ENCODE assay signal across 11 mouse cellular contexts in the genomic region with DNA sequence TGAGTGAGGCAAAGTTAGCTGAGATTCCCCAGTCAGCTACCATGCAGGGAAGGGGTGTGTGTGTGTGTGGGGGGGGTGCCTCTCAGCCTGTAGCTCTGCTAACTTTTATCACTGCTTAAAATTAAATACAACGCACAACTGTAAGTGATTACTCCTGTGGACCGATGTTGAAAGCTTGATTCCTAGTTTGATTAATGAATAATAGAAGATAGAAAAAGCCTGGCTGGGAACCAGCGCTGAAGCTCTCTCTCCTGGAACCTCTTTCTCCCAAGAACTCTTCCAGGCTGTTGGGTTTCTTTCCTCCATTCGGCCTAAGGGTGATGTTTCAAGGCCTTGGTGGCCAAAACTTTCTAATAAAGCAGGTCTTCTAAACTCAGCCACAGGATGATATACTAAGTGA. TPM values are rescaled to one million over a fixed set of nuclear protein-coding genes. Genes with fewer than 3 reads are reported as not detected.
DNase-seq lines count a peak whose midpoint lies in the region; ATAC-seq lines count a peak whose summit lies in the region.
"Had no signal": no experiment of that assay in that cellular context is flagged by ENCODE, and none has a peak within 500 bp of the region (broad histone marks: within the 10 kb centered on the region; RNA-seq: fewer than 3 reads in every experiment).

No protein-coding gene starts in this region.

- no peaks in the 10 kb centered on the region for H3K36me3 ChIP-seq in hindbrain, embryonic 13.5 days
- H3K36me3 ChIP-seq in hindbrain, embryonic 10.5 days: no peaks in the 10 kb centered on the region
- no peaks in the 10 kb centered on the region for H3K36me3 ChIP-seq in hindbrain, embryonic 15.5 days
- no peaks in the 10 kb centered on the region for H3K36me3 ChIP-seq in kidney, embryonic 14.5 days (ENCODE audit: control insufficient read depth, insufficient read depth, low read length)
- no peaks in the 10 kb centered on the region for H3K36me3 ChIP-seq in midbrain, embryonic 16.5 days (ENCODE audit: control insufficient read depth, insufficient read depth, low read length)

- H3K4me1 ChIP-seq in hindbrain, embryonic 13.5 days (replicated peaks): peaks cover 59% of the 10 kb centered on the region
- peaks cover 42% of the 10 kb centered on the region for H3K4me1 ChIP-seq in hindbrain, embryonic 10.5 days (replicated peaks)
- peaks cover 46% of the 10 kb centered on the region for H3K4me1 ChIP-seq in hindbrain, embryonic 15.5 days (replicated peaks)
- H3K4me1 ChIP-seq in kidney, embryonic 14.5 days (ENCODE audit: control insufficient read depth, insufficient read depth, low read length): peaks cover 38% of the 10 kb centered on the region
- H3K4me1 ChIP-seq in midbrain, embryonic 16.5 days (ENCODE audit: control insufficient read depth, insufficient read depth, low read length): peaks cover 30% of the 10 kb centered on the region

- 54% methylated on average over 4 of the region's 4 CpGs for WGBS in hindbrain, embryonic 13.5 days
- WGBS in hindbrain, embryonic 10.5 days: 83% methylated on average over 4 of the region's 4 CpGs
- WGBS in hindbrain, embryonic 15.5 days: 44% methylated on average over 4 of the region's 4 CpGs
- WGBS in kidney, embryonic 14.5 days: 19% methylated on average over 4 of the region's 4 CpGs
- 75% methylated on average over 4 of the region's 4 CpGs for WGBS in midbrain, embryonic 16.5 days

- peak overlapping the region; percentile 92 for H3K9ac ChIP-seq in hindbrain, embryonic 13.5 days
- 0 out of 2 replicates have a peak overlapping the region, but pooled peaks have one; percentile 0 for H3K9ac ChIP-seq in hindbrain, embryonic 15.5 days
- H3K9ac ChIP-seq in kidney, embryonic 14.5 days (ENCODE audit: low read depth, low read length): peak overlapping the region; percentile 48; the same call in 1 of the 2 replicates
- peak overlapping the region; percentile 5; the same call in 1 of the 2 replicates for H3K9ac ChIP-seq in midbrain, embryonic 16.5 days (ENCODE audit: low read depth, low read length)

- no peak for ATAC-seq in hindbrain, embryonic 13.5 days (ENCODE audit: low FRiP score)
- no peak for ATAC-seq in hindbrain, embryonic 15.5 days (ENCODE audit: low FRiP score, low read depth)
- ATAC-seq in kidney, embryonic 14.5 days (ENCODE audit: low FRiP score, low TSS enrichment): no peak
- ATAC-seq in midbrain, embryonic 16.5 days: no peak
- ATAC-seq in erythroid progenitor cell, adult 5-6 weeks (replicated peaks; ENCODE audit: low FRiP score, poor library complexity, severe bottlenecking): no peak
- ATAC-seq in megakaryocyte-erythroid progenitor cell, adult 5-6 weeks (replicated peaks; ENCODE audit: low FRiP score, low TSS enrichment, poor library complexity, severe bottlenecking): no peak

- H3K4me2 ChIP-seq in hindbrain, embryonic 13.5 days: peak overlapping the region; percentile 89
- peak overlapping the region; percentile 93 for H3K4me2 ChIP-seq in hindbrain, embryonic 15.5 days
- H3K4me2 ChIP-seq in kidney, embryonic 14.5 days (replicated peaks; ENCODE audit: low read depth, low read length): peak overlapping the region; percentile 82
- peak overlapping the region; percentile 85 for H3K4me2 ChIP-seq in midbrain, embryonic 16.5 days (ENCODE audit: low read length)

- DNase-seq in hindbrain, embryonic 10.5 days (ENCODE audit: low spot score): no peak

- peak overlapping the region; percentile 79 for H3K4me3 ChIP-seq in hindbrain, embryonic 13.5 days
- no peak overlapping the region for H3K4me3 ChIP-seq in hindbrain, embryonic 10.5 days
- H3K4me3 ChIP-seq in hindbrain, embryonic 15.5 days: peak overlapping the region; percentile 77
- peak overlapping the region; percentile 84 for H3K4me3 ChIP-seq in kidney, embryonic 14.5 days (ENCODE audit: low read length)
- peak overlapping the region; percentile 67 for H3K4me3 ChIP-seq in midbrain, embryonic 16.5 days (ENCODE audit: low read depth, low read length)

- no peaks in the 10 kb centered on the region for H3K9me3 ChIP-seq in hindbrain, embryonic 13.5 days
- no peaks in the 10 kb centered on the region for H3K9me3 ChIP-seq in hindbrain, embryonic 10.5 days
- no peaks in the 10 kb centered on the region for H3K9me3 ChIP-seq in hindbrain, embryonic 15.5 days
- H3K9me3 ChIP-seq in kidney, embryonic 14.5 days (ENCODE audit: control insufficient read depth, low read length): no peaks in the 10 kb centered on the region
- H3K9me3 ChIP-seq in midbrain, embryonic 16.5 days (replicated peaks; ENCODE audit: control insufficient read depth, low read length, poor library complexity, severe bottlenecking): no peaks in the 10 kb centered on the region

- H3K27me3 ChIP-seq in hindbrain, embryonic 13.5 days: no peaks in the 10 kb centered on the region
- no peaks in the 10 kb centered on the region; the same call in 1 of the 2 replicates for H3K27me3 ChIP-seq in hindbrain, embryonic 10.5 days (ENCODE audit: insufficient read depth, poor library complexity, severe bottlenecking)
- no peaks in the 10 kb centered on the region for H3K27me3 ChIP-seq in hindbrain, embryonic 15.5 days
- H3K27me3 ChIP-seq in kidney, embryonic 14.5 days (ENCODE audit: control insufficient read depth, insufficient read depth, low read length): no peaks in the 10 kb centered on the region
- H3K27me3 ChIP-seq in midbrain, embryonic 16.5 days (ENCODE audit: control insufficient read depth, insufficient read depth, low read depth, low read length): no peaks in the 10 kb centered on the region

- peak overlapping the region; percentile 60 for H3K27ac ChIP-seq in hindbrain, embryonic 13.5 days
- no peak overlapping the region for H3K27ac ChIP-seq in hindbrain, embryonic 10.5 days
- H3K27ac ChIP-seq in hindbrain, embryonic 15.5 days (replicated peaks): 0 out of 2 replicates have a peak overlapping the region, but pooled peaks have one; percentile 25
- 0 out of 2 replicates have a peak overlapping the region, but pooled peaks have one; percentile 17 for H3K27ac ChIP-seq in kidney, embryonic 14.5 days (ENCODE audit: low read depth, low read length)
- H3K27ac ChIP-seq in midbrain, embryonic 16.5 days (ENCODE audit: low read length): no peak overlapping the region
- H3K27ac ChIP-seq: left cerebral cortex, adult 2 months had no signal

RNA-seq across cellular contexts. Expression of a gene that starts 3.6 kb away (rescaled TPM):
- 43.0 and 43.6 TPM in 2 replicates for polyA plus RNA-seq in hindbrain, embryonic 13.5 days (2015; fragmentation: Nextera tagmentation; extraction: Ambion mirVana)
- 3.0 and 5.1 TPM in 2 replicates for polyA plus RNA-seq in hindbrain, embryonic 10.5 days (2016; fragmentation: Nextera tagmentation; extraction: Ambion mirVana)
- 30.2 and 36.3 TPM in 2 replicates for polyA plus RNA-seq in hindbrain, embryonic 15.5 days (2015; fragmentation: Nextera tagmentation; extraction: Ambion mirVana)
- polyA plus RNA-seq in kidney, embryonic 14.5 days (2014; fragmentation: Nextera tagmentation; extraction: Ambion mirVana): 11.7 and 14.8 TPM in 2 replicates
- 22.8 and 23.3 TPM in 2 replicates for polyA plus RNA-seq in midbrain, embryonic 16.5 days (2015; fragmentation: Nextera tagmentation; extraction: Ambion mirVana)
- not detected in 2 replicates for total RNA-seq in erythroid progenitor cell, adult 5-6 weeks (2015; ENCODE audit: low replicate concordance)
- total RNA-seq in erythroid progenitor cell, adult 5-6 weeks (2017; ENCODE audit: low replicate concordance): 0.26 TPM in 1 of 2 replicates, not detected in the other
- not detected in 2 replicates for total RNA-seq in megakaryocyte-erythroid progenitor cell, adult 5-6 weeks (2014; fragmentation: Nextera tagmentation)
- not detected in 2 replicates for total RNA-seq in megakaryocyte-erythroid progenitor cell, adult 5-6 weeks (2017)
- total RNA-seq: MEL; monocyte, adult 5-6 weeks had no signal

RNA-seq across cellular contexts. Expression of a gene that starts 48.9 kb away (rescaled TPM):
- polyA plus RNA-seq in hindbrain, embryonic 13.5 days (2015; fragmentation: Nextera tagmentation; extraction: Ambion mirVana): not detected in 2 replicates
- not detected in 2 replicates for polyA plus RNA-seq in hindbrain, embryonic 10.5 days (2016; fragmentation: Nextera tagmentation; extraction: Ambion mirVana)
- not detected in 2 replicates for polyA plus RNA-seq in hindbrain, embryonic 15.5 days (2015; fragmentation: Nextera tagmentation; extraction: Ambion mirVana)
- polyA plus RNA-seq in kidney, embryonic 14.5 days (2014; fragmentation: Nextera tagmentation; extraction: Ambion mirVana): not detected in 2 replicates
- not detected in 2 replicates for polyA plus RNA-seq in midbrain, embryonic 16.5 days (2015; fragmentation: Nextera tagmentation; extraction: Ambion mirVana)
- total RNA-seq in erythroid progenitor cell, adult 5-6 weeks (2015; ENCODE audit: low replicate concordance): not detected in 2 replicates
- total RNA-seq in erythroid progenitor cell, adult 5-6 weeks (2017; ENCODE audit: low replicate concordance): not detected in 2 replicates
- total RNA-seq in megakaryocyte-erythroid progenitor cell, adult 5-6 weeks (2014; fragmentation: Nextera tagmentation): not detected in 2 replicates
- not detected in 2 replicates for total RNA-seq in megakaryocyte-erythroid progenitor cell, adult 5-6 weeks (2017)
- total RNA-seq: left cerebral cortex, adult 2 months; MEL; monocyte, adult 5-6 weeks had no signal
- polyA plus RNA-seq: embryonic facial prominence, embryonic 11.5 days had no signal

Comparison
In these comparisons a context has a peak if more than half of its experiments do, and no peak if none do; other contexts are left out.
1. H3K27ac ChIP-seq: peak in hindbrain, embryonic 13.5 days (single experiment), hindbrain, embryonic 15.5 days (single experiment) and kidney, embryonic 14.5 days (single experiment); none in hindbrain, embryonic 10.5 days (single experiment) and midbrain, embryonic 16.5 days (single experiment).
2. H3K9ac ChIP-seq: peak in every context shown above with its lines; median percentile 92 in hindbrain, embryonic 13.5 days; 48 in kidney, embryonic 14.5 days; 5 in midbrain, embryonic 16.5 days; 0 in hindbrain, embryonic 15.5 days.
3. Peak in every context shown above with its lines, with median percentiles within 50 percentile points of each other: H3K4me2 ChIP-seq.